Mouse (Mus musculus) MEL-GATA-1-ER (cell line): ENCODE data around the gene Tshr.

ENCODE experiments used
- DNase-seq: peaks from one replicate; pipeline ENCODE4 v3.0.0-alpha.2; 2012; ENCODE audit warnings: low read depth; ENCODE audit errors: extremely low read depth

The Tshr gene

GRCm38 (mm10) chr12:91587491-91588033 lies 203.2 kb downstream of the Tshr start:
- no peak for DNase-seq

DNA sequence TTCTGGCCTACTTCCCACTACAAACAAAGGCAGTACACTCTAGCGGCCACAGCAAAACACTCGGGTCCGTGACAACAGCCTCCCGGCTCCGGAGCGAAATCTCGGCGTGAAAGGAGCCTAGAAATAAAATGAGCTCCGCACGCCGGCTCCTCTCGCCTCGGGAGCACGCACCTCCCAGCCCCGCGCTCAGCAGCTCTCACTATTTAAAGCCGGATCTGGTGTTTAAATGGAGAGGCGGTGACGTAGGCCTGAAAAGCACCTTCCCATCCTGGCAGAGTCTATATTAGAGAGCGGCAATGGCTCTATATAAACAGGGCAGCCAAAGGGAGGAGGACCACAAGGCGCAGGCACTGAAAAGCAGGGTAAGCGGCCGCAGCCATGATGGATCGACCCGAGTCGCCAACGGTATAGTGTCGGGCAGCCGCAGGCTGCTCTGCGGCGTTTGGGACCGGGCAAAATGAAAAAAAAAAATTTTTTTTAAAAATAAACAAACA lies 203.9 kb downstream of the Tshr start:
- peak; percentile 76 for DNase-seq

- no peak for DNase-seq
Measured at GRCm38 (mm10) chr12:91588670-91589541, 204.5 kb downstream of the Tshr start.

GRCm38 (mm10) chr12:91589542-91589846 lies 205.1 kb downstream of the Tshr start:
- DNase-seq: no peak

DNA sequence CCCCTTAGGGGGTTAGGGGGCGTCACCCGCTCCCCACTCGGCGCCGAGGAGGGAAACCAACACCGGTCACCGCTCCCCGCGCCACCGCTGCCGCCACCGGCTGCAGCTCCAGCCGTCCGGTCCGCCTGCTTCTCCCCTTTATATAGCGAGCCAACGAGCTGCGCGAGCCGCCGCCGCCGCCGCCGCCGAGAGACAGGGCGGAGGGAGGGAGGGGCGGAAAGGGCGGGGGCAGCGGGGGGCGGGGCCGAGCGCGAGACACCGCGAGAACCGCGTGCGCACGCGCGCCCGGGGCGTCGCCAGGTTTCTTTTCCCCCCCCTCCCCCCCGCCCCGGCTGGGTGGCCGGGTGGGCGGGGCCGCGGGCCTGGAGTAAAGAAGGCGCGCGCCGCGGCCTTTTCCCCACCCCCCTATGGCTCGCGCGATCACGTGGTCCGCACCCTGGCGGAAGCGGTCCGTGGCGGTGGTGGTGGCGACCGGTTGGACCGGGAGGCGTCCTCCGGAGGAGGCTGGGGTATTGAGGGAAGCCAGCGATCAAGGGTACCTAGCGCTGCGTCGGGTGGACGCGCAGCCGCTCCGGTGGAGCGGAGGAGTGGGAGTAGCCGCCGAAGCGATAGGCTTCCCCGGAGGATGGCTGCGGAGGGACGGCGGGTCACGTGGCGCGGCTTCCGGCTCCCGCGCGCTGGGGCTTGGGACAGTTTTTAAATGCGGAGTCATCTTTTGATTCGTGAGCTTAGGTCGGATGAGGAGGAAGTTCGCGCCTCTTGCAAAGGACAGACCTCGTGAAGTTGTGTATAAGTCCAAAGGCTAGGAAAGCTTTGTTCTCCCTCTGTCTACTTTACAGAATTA lies 205.7 kb downstream of the Tshr start, which contains the start of gene Gtf2a1:
Gtf2a1 (minus strand) TSS at position 641 of the 844 bp plus-strand sequence.
- peak; percentile 75 for DNase-seq

- DNase-seq: no peak
Measured at GRCm38 (mm10) chr12:91590716-91591115, 206.4 kb downstream of the Tshr start.

- no peak for DNase-seq
Measured at GRCm38 (mm10) chr12:91591191-91591590, 206.8 kb downstream of the Tshr start.

DNA sequence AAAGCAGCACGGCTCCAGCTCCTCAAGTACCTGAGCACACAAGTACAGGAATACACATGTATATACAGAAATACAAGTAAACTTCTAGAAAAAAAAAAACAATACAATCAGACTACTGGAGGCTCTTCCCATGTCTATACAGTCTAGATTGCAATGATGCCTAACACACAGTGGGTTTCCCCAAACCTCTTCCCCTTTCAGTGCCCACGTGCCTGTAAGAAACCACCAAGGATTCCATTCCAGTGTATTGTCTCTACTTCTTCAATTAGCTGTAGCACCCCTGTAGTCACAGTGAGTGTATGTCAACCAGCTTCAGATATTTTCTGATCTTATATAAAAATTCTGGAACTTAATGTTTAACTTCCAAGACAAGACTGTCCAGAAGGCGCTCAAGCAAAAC lies 207.8 kb downstream of the Tshr start:
- no peak for DNase-seq
